Mouse (Mus musculus) MEL (cell line): ENCODE results near the gene Pten.

Experiments used
- BHLHE40 ChIP-seq: IDR thresholded peaks from 2 replicates; pipeline ENCODE4 v1.6.1; 2012; ENCODE audit warnings: low read depth, mild to moderate bottlenecking, inconsistent platforms, low read length, improper control_type of control experiment, borderline replicate concordance
- CTCF ChIP-seq, 3 experiments: IDR thresholded peaks in 2 of 3; conservative IDR thresholded peaks in 1 of 3; 2 replicates each; pipeline ENCODE4 v1.5.1; 2011 to 2012; ENCODE audit warnings: low read length in 3 of 3, low read depth in 2 of 3, mild to moderate bottlenecking in 2 of 3, improper control_type of control experiment in 1 of 3, inconsistent platforms in 1 of 3, mixed read lengths in 1 of 3, moderate library complexity in 1 of 3; ENCODE audit not compliant: control insufficient read depth in 1 of 3, insufficient read depth in 1 of 3, poor library complexity in 1 of 3, severe bottlenecking in 1 of 3
- GABPA ChIP-seq: IDR thresholded peaks from 2 replicates; pipeline ENCODE4 v1.6.1; 2012; ENCODE audit warnings: low read depth, mild to moderate bottlenecking, inconsistent platforms, low read length, improper control_type of control experiment, moderate library complexity
- MAFK ChIP-seq: IDR thresholded peaks from 2 replicates; pipeline ENCODE4 v1.6.1; 2011; ENCODE audit warnings: low read depth, mild to moderate bottlenecking, low read length, improper control_type of control experiment, borderline replicate concordance
- MYC ChIP-seq: IDR thresholded peaks from 2 replicates; pipeline ENCODE4 v1.6.1; 2011; ENCODE audit warnings: low read depth, mild to moderate bottlenecking, low read length, improper control_type of control experiment, moderate library complexity

- TF ChIP-seq CTCF (IDR thresholded peaks at IDR 0.05 in 2 of 3, conservative IDR thresholded peaks at IDR 0.05 in 1 of 3; ENCODE audit: control insufficient read depth in 1 of 3, insufficient read depth in 1 of 3, low read depth in 2 of 3, low read length in 3 of 3, poor library complexity in 1 of 3, severe bottlenecking in 1 of 3) = peak; percentile 15 to 73 (median 54); a peak in 4 of 6 replicates
- no peak for TF ChIP-seq BHLHE40
- TF ChIP-seq MYC = no peak
- no peak for TF ChIP-seq MAFK
- no peak for TF ChIP-seq GABPA
Observed at GRCm38 (mm10) chr19:32749425-32749824, 7.9 kb upstream of the Pten start.
